Mouse (Mus musculus) C3H10T1/2 (cell line): ENCODE measurements around the gene Zfp949. TPM values are rescaled to one million over a fixed set of nuclear protein-coding genes. Genes with fewer than 3 reads are reported as not detected.

Experiments
- polyA plus RNA-seq, 2 experiments: library from polyadenylated mRNA; unstranded; fragments of >200 nt; fragmentation: generic; extraction: Trizol; gene quantifications; one replicate each; pipeline ENCODE4 v1.2.1; 2012; ENCODE audit warnings: missing spikeins in 2 of 2

The Zfp949 gene
- polyA plus RNA-seq, result 1 to 10 TPM in 1 of 2 experiments, under 1 TPM in 1; 0.16 to 3.9 TPM

DNA sequence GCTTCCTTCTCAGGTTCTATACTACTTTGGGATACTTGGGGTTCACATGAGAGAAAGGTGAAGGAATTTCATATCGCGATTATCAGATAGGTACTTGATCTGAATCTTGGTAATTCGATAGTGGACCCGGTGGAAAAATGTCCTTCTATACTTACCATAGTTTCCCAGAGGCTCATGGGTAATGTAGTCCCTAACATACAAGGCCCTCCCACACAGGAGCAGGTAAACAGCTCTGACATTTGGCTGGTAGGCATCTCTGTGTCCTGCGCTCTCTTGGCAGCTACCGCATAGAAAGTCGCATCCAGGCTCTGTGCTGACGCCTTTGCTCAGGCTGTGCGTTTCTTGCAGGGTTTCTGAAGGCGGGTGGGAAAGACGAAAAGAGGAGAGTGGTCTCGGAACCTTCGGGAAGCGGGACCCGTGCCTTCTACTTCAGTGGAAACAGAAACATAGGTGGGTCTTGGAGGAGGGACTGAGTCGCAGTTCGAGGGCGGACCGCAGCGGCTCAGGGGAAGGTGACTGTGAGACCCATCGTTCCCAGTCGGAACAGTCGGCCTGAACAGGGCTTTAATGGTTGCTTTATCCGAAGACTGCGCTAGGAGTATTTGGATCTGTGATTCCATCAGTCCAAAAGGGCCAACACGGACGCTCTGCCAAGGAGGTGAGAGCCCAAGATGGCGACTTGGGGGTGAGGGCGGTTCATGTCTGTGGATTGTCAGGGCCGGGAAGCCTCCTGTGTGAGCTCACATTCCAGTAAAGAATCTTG is at the start of gene Zfp949:
Zfp949 (plus strand) TSS at position 170 of the 763 bp plus-strand sequence.

DNA sequence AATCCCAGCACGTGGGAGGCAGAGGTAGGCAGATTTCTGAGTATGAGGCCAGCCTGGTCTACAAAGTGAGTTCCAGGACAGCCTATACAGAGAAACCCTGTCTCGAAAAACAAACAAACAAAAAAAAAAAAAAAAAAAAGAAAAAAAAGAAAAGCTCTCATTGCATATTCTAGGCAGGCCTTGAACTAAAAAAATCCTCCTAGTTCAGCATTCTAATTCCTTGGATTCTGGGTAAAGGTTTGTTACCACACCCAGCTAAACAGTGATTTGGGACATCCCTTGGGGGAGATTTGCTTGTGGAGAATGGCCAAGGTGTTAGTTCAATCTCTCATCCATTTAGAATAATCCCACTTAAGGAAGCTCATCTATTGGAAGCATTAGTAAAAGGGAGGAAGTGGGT is 32.8 kb downstream of the Zfp949 start, which contains the start of gene Trim43a:
Trim43a (plus strand) TSS at position 301 of the 400 bp plus-strand sequence.

Other genes with a start within 250 kb of the Zfp949 start
- gene Nt5e, start 220.8 kb upstream of the Zfp949 start, polyA plus RNA-seq, result under 1 TPM in 1 of 2 experiments, not detected in 1; 0.04 TPM
- 1 to 10 TPM in 1 of 2 experiments, under 1 TPM in 1; 0.67 to 8.1 TPM for gene Snx14, start 109.1 kb upstream of the Zfp949 start, polyA plus RNA-seq
- gene Gm20537, start 91.4 kb upstream of the Zfp949 start, polyA plus RNA-seq, result not detected
- gene Syncrip, start 65.4 kb upstream of the Zfp949 start, polyA plus RNA-seq, result 10 to 100 TPM in 1 of 2 experiments, 1 to 10 TPM in 1; 3.9 to 18.2 TPM
- gene Trim43a, start 32.9 kb downstream of the Zfp949 start, polyA plus RNA-seq, result under 1 TPM in 1 of 2 experiments, not detected in 1; 0.02 TPM
- 10 to 100 TPM in 1 of 2 experiments, 1 to 10 TPM in 1; 6.3 to 30.4 TPM for gene Mthfsl, start 172.3 kb downstream of the Zfp949 start, polyA plus RNA-seq
- not detected for gene Bcl2a1d, start 183.9 kb downstream of the Zfp949 start, polyA plus RNA-seq